Mouse (Mus musculus) left cerebral cortex, adult 8-10 months (tissue): ENCODE results near the gene Bicc1. TPM values are rescaled to one million over a fixed set of nuclear protein-coding genes. Genes with fewer than 3 reads are reported as not detected.
"Not testable (repeated sequence)": the region's sequence is repeated elsewhere in the genome, so short reads cannot be mapped to it uniquely, and the experiment has no call there.

ENCODE experiments used
- DNase-seq, 2 experiments: peaks; one replicate each; pipeline ENCODE4 v3.0.0; 2022; ENCODE audit warnings: low spot score in 2 of 2
- total RNA-seq, 4 experiments: library from RNA; stranded (reverse); gene quantifications; 2 replicates each; pipeline ENCODE4 v1.2.4; 2022

Bicc1 gene
- total RNA-seq, 4 experiments from 2014 or later: 5.4 to 7.1 (median 6.0) TPM

GRCm38 (mm10) chr10:71002186-71002585 is 157.3 kb downstream of the Bicc1 start:
- DNase-seq: no peak

- DNase-seq: peak in 1 of 2 experiments; percentile 25
Observed at GRCm38 (mm10) chr10:70998136-70998535, 161.4 kb downstream of the Bicc1 start.

DNA sequence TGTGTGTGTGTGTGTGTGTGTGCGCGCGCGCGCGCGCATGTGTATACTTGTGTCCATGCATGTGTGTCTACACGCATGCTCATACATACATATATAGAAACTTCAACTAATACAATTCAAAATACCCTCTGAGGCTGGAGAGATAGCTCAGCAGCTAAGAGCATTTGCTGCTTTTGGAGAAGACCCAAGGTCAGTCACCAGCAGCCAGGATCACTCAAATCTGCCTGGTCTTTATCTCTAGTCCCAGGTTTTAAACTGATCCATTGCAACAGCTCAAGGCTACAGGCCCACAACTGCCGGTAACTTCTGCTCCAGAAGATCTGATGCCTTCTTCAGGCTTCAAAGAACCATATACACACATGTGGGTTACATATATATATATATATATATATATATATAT is 163.4 kb downstream of the Bicc1 start:
- no peak for DNase-seq

- no peak for DNase-seq
Observed at GRCm38 (mm10) chr10:70994135-70994497, 165.4 kb downstream of the Bicc1 start.

GRCm38 (mm10) chr10:70993497-70994134 is 165.9 kb downstream of the Bicc1 start:
- peak in 1 of 2 experiments; percentile 31 for DNase-seq

DNA sequence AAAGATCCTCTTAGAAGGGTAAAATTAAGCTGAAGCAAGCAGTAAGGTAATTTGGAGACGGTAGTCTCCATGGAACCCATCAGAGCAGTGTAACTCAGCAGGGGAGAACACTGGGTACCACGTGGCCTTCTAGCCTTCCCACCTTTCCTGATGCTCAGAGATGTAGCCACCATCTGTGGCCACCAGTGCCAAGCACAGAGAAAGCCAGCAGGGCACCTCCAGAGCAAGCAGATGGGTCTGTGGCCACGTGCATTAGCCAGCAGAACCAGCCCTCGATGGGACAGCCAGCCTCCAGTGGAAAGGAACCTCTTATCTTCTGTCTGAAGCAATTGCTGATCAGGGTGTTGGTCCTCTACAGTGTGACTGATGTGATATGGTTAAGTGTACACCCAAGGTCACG is 172.1 kb downstream of the Bicc1 start:
- DNase-seq: no peak

DNA sequence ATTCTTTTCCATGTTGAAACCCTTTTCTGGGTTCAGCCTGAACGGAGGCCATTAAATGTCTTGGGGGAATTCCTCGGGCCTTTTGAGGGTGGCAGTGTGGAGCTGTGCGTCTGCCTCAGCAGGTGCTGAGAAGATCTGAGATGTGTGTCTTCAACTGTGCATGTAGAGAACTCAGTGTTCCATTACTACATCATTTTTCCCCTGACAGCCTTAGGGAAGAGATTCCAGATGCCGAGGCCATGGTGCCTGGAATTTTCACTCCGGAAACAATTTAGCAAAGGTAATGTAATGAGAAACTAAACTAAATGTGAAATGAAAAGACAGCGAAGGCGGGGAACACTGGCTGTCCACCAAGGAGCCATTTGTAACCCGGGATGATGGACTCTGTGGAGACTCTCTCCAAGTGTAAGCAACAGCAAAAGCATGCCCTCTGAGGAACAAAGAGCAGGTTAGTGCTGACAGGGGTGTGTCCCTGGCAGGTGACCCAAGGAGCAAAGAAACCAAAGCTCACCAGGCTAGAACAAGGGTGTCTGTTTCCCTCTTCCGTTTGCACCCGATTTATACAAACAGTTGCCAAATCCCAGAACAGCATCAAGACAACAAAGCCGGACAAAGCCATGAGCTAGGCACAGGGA is 176.3 kb downstream of the Bicc1 start:
- no peak for DNase-seq

GRCm38 (mm10) chr10:70982156-70982555 is 177.3 kb downstream of the Bicc1 start:
- no peak for DNase-seq

GRCm38 (mm10) chr10:70979657-70980056 is 179.8 kb downstream of the Bicc1 start:
- no peak for DNase-seq

GRCm38 (mm10) chr10:70977141-70977540 is 182.4 kb downstream of the Bicc1 start:
- no peak for DNase-seq

- DNase-seq: no peak
Observed at GRCm38 (mm10) chr10:70976633-70977032, 182.9 kb downstream of the Bicc1 start.

- DNase-seq: no peak
Observed at GRCm38 (mm10) chr10:70971156-70971555, 188.3 kb downstream of the Bicc1 start.

DNA sequence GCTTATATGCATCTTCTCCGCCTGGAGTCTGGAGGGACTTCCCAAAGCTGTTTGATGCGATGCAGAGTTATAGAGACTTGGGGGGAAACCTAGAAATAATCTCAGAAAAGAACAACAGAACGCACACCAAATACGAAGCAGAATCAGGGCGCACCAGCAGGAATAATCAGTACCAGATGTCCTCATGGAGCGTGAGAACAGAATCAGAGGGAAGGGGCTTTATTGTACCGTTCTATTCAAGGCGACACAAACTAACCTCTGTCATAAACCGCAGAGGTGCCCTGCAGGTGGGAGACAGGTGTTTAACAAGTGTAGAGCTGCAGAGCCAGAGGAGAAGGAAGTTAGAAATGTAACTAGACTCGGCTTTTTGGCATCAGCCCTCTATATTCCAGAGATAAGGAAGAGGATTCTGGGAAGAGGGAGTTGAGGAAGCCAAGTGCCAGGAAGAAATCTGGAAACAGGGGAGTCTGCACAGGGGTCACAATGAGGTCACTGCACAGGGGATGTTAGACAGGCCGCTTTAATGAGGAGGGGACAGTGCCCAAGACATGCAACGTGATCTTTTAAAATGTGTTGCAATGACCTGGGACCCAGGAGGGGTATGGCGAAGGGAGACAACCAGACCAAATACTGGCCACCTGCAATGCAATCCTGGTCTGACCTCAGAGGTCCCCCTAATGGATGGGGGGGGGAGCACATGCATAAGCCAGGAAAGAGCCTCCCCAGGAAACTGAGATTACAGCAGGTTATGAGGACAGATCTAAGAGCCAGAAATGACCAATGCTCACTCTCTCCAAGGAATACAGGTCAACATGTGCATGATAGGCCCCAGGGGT is 190.4 kb downstream of the Bicc1 start:
- DNase-seq: no peak

DNA sequence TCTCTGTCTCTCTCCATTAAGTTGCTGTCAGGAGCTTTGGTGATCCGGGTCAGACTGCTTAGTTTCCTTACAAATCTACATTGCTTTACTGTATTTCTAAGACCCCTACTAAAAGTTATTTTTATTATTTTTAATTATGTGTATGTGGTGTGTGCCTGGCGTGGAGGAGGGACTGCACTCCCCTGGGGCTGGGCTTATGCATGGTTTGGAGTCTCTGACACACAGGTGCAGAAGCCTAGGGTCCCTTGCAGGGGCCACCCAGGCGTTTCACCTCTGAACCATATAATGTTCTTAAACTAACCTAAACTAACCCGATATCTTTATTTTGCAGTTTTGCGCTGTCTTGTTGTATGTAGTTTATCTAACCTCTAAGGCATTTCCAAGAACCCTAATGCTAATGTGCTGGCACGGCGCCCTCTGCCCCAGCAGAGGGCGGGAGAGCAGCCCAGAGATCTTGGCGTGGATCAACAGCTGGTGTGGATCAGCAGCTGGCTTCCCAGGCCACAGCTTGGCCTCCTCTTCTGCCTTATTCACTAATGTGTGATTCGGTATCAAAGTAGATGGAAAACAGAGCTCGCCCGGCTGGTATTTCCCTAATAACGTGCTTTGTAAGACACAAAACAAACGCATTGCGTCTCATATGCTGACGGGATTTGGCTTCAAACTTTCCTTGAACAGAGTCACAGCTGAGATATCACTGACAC is 192.7 kb downstream of the Bicc1 start:
- DNase-seq: no peak

DNA sequence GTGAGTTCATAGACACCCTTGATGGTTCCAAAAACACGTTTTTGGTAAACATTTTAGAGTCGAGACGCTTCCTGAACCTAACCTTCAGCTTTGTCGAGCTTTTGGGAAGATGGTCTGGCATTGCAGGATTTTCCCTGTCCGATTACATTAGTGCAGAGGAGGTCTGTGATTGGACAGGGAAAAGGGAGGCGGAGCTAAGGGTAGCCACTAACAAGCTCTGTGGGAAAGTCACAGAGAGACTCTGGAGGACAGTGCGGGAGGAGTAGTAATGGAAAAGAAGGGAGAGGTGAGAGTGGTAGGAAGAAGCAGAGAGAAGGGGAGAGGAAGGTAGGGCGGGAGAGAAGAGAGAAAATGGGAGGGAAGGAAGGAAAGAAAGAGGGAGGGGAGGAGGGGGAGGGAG is 194.8 kb downstream of the Bicc1 start:
- DNase-seq: no peak

DNA sequence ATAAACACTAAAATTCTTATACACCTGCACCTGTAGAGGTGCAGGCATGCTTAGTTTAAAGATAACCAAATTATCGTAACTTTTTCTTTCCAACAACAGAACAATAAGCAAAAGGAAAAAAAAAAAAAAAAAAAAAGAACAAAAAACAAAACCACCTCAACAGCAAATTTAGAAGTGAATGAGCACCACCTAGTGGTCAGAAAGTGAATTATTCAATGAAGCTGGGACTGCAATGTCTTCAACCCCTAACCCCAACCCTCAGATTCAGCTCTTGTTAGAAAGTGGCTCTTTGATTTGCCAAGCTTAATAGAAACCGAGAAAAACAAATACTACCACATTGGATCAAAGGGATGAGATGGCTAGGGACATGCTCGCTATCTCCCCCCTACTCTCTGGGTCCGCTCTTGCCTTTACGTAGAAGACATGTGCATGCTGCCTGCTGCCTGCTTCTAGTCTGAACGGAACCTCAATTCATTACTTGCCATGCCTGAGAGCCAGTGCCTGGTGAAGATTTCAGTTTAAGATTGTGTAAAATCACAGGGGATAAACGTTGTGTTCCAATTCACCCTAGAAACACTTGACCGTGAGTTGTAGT is 195.8 kb downstream of the Bicc1 start:
- DNase-seq: no peak

- no peak for DNase-seq
Observed at GRCm38 (mm10) chr10:70961641-70962040, 197.9 kb downstream of the Bicc1 start.

DNA sequence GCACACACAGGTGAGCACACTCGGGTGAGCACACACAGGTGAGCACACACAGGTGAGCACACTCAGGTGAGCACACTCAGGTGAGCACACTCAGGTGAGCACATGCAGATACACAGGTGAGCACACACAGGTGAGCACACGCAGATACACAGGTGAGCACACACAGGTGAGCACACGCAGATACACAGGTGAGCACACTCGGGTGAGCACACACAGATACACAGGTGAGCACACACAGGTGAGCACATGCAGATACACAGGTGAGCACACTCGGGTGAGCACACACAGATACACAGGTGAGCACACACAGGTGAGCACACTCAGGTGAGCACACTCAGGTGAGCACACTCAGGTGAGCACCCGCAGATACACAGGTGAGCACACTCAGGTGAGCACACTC is 199.1 kb downstream of the Bicc1 start:
- DNase-seq: not testable (repeated sequence)

DNA sequence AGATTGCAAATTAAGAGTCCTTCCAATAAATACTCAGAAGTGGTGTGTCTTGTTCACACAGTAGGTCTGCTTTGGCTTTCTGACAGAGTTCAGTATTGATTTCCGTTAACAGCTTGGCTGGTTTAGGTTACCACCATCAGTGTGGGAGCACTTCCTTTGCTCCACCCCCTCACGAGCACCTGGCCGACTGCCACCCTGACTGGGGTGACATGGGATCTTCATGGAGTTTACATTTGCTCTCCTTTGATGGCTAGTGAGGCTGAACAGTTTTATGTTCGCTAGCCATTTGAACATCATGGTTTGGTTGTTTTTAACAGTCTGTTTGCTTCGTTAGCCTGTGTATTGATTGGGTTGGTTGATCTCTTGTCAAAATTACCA is 206.7 kb downstream of the Bicc1 start:
- no peak for DNase-seq

DNA sequence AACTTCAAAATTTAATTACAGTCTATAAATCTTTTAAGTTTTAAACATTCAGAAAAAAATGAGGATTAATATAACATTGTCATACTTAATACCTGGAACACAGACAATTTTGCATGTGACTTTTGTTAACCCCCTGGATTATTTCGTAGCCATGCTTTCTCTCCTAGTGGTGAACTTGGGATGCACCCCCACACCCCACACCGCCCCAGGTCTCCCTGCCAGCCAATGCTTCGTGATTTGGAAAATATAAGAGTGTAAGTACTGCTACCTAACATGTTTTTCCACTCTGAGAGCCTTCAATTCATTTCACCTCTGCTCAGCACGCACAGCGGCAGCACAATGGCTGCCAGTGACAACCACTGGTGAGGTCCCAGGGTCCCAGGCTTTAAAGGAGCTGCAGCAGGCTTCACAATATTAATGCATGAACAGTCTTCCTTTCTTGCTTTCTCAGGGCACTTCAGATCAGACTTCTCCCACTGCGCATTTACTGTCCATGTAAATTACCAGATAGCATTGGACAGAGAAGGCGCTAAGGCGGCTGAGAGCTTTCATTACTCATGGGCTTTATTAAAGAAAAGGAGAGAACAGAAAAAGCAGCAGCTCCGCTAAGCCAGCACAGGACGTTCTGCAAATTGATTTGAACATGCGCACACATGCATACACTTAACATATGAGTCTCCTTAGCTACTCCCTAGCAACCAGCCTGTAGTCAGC is 207.3 kb downstream of the Bicc1 start:
- peak in 1 of 2 experiments; percentile 24 for DNase-seq

DNA sequence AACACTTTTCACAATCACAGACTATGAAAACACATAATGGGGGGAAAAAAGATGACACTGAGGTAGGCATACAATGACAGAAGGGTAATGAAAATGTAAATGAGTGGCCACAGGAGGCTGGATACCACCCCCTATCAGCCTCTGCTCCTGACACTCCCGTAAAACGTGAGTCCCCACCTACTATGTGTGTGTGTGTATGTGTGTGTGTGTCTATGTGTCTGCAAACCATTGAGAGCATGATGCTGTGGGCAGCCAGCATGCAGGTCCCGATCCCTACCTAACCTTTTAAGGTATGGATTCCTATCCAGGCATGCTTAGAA is 209.4 kb downstream of the Bicc1 start:
- DNase-seq: no peak
